Mouse (Mus musculus): ENCODE results near the gene Spata32.

Gene Spata32

DNA sequence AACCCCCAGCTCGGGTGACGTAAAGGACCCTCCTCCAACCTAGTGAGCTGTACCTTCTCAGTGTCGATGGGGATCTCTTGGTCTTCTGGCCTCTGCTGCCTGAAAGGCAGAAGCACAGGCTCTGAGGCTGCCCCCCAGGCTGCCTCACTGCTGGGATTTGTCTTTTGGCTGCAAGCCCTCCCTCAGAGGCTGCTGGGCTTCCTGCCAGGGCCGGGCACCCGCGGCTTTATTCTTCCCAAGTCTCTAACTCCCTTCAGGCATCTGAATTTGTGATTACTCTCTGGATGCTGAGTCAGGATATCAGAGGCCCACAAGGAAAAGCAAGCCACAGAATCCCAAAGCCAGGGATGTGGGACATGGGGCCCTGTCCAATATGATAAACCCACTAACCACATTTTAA lies 16.6 kb downstream of the Spata32 start:
- DNase-seq (ENCODE audit: low spot score) = no peak

GRCm38 (mm10) chr11:103198911-103199803 lies 19.1 kb downstream of the Spata32 start:
- peak; percentile 33 for DNase-seq (ENCODE audit: low spot score)

- no peak for DNase-seq (ENCODE audit: low spot score)
These were observed 19.9 kb downstream of the Spata32 start for GRCm38 (mm10) chr11:103198339-103198738.

DNA sequence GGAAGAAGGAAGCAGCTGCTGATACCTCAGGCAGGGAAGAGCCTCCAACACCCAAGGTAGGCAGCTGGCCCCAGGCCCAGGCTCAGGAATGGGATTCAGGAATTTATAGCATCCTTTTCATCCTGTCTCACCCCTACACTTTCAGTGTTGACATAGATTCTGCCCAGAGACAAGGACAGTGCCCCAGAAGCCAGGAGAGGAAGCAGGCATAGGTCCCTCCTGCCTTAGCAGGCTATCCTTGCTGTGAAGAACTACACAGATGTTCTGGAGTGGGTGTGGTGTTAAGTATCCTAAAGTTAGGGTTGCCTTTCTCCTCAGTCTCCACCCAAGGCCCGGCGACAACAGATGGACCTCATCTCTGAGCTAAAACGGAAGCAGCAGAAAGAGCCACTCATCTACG lies 20.9 kb downstream of the Spata32 start:
- DNase-seq (ENCODE audit: low spot score) = no peak

DNA sequence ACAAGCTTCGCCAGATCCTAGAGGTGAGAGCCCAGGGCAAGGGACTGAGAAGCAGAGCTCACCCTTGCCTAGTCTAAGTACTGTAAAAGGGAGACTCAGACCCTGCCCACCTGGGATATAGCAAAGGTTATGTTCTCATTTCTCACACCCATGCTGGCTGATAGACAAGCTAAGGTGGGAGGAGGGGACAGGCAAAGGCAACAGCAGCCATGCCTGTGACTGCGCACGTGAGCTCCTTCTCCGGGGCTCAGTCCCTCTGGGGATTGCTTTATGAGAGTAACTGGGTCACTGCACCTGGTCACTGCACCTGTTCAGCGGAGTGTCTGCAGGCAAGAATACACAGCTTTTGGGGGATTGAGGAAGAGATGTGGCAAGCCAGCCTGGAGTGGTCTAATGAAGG lies 22.6 kb downstream of the Spata32 start:
- DNase-seq (ENCODE audit: low spot score) = no peak

DNA sequence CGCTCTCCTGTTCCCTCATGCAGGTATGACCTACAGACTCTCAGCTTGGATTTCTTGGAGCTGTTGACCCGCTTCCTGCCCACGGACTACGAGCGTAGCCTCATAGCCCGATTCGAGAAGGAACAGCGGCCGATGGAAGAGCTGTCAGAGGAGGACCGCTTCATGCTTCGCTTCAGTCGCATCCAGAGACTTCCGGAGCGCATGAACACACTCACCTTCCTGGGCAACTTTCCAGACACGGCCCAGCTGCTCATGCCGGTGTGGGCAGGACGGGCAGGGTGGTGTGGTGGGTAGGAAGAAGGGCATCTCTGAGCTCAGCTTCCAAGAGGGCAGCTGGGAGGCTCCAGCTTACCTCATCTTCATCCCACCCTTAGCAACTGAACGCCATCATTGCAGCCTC lies 23.0 kb downstream of the Spata32 start:
- no peak for DNase-seq (ENCODE audit: low spot score)

GRCm38 (mm10) chr11:103193825-103194168 lies 24.4 kb downstream of the Spata32 start:
- DNase-seq (ENCODE audit: low spot score) = no peak

GRCm38 (mm10) chr11:103192956-103193824 lies 25.0 kb downstream of the Spata32 start:
- peak; percentile 43 for DNase-seq (ENCODE audit: low spot score)

DNA sequence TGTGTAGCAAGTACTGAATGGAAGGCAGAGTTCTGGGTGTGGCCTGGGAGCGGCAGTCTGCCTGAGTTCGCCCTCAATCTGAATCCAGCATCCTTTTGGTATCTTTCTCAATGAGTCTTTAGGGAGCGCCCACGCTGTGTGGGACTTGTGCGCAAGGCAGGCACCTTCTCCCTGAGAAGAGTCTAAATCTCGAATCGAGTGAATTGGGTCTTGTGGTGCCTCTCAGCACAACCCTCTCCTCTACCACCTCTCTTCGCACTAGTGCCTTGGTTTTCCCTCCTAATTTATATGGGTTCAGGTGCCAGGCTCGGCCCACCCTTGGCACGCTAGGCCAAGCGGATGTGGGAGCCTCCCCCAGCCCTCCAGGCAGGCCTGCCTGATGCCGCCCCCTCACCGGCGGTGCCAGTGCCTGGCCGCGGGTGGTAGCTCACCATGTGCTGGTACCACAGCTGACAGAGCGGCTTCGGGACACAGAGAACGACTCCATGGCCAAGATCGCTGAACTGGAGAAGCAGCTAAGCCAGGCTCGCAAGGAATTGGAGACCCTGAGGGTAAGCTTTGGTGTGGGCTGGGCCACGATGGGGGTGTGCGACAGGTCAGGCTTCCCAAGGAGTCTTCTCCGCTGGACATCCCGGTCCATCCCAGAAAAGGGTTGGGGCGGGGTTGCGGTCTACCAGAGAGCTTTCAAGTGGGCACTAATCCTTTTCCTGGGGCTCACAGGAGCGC lies 25.8 kb downstream of the Spata32 start:
- no peak for DNase-seq (ENCODE audit: low spot score)

DNA sequence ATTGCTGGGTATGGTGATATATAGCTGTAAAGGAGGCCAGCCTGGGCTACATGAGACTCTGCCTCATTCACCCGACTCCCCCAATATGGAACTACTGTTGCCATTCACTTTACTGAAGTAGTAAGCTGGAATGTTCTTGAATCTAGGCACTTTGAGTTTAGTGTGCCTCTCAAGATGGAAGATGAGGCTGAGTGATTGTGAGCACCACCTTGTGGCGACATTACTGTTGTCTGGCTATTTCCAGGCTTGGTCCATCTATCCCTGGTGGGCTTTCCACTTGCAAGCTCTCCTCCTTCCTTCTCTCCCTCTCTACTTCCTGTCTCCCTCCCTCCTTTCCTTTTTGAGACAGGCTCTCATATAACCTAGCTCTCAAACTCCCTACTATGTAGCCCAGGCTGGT lies 33.3 kb downstream of the Spata32 start:
- DNase-seq (ENCODE audit: low spot score) = no peak

- no peak for DNase-seq (ENCODE audit: low spot score)
These were observed 36.3 kb downstream of the Spata32 start for GRCm38 (mm10) chr11:103181911-103182310.

DNA sequence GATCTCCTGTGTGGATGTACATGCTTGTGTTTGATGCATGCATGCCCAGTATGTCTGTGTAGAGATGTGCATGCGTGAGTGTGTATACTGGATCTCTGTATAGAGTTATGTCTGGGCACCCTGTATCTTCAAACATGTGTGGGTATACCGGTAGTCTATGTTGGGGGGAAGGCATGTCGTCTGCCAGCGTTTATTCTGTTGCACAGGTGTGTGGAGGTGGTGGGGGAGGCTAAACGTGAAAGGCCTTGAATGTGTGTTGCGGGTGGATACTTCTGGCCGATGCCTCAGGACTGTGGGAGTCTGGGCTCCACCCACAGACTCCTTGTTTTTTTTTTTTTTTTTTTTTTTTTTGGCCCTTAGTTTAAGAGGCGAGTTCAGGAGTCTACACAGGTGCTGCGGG lies 36.9 kb downstream of the Spata32 start:
- no peak for DNase-seq (ENCODE audit: low spot score)

DNA sequence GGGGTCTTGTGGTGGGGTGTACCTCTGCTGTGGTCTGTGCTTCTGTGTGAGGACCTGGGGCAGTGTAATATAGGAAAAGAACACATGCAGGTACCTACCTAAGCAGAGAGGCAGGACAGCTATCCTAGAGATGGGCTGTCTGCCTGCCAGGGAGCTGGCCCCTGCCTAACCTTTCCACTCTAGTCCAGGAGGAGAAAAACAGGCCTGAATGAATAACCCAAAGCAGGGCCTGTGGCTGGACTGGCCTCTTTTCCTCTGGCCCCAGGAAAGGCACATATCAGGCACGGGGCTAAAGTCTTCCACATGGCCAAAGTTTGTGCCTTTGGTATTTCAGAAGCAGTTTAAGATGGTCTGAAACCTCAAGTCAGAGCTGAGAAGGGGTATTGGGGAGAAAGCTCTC lies 37.8 kb downstream of the Spata32 start:
- no peak for DNase-seq (ENCODE audit: low spot score)

DNA sequence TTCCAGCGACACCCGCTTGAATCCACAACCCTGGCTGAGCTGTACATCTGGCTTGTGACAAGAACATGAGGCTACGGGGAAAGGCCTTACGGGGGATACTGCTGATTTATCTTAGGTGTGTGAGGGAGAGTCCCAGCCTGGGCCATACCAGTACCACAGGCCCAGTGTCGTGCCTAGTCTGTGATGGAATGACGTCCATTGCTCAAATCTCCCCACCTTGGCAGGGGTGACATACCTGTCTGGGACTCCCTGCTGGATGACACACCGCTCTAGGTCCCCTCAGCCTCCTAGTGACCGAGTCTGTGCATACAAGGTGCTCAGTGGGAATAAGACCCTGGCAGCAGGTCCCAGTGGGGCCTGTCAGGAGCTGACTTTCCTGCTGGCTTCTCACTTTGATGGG lies 39.5 kb downstream of the Spata32 start:
- DNase-seq (ENCODE audit: low spot score) = no peak

- DNase-seq (ENCODE audit: low spot score) = no peak
These were observed 40.3 kb downstream of the Spata32 start for GRCm38 (mm10) chr11:103177815-103178485.

- no peak for DNase-seq (ENCODE audit: low spot score)
These were observed 41.0 kb downstream of the Spata32 start for GRCm38 (mm10) chr11:103177216-103177615.

- no peak for DNase-seq (ENCODE audit: low spot score)
These were observed 41.7 kb downstream of the Spata32 start for GRCm38 (mm10) chr11:103176510-103176909.

- DNase-seq (ENCODE audit: low spot score) = no peak
These were observed 42.4 kb downstream of the Spata32 start for GRCm38 (mm10) chr11:103175688-103176442.

DNA sequence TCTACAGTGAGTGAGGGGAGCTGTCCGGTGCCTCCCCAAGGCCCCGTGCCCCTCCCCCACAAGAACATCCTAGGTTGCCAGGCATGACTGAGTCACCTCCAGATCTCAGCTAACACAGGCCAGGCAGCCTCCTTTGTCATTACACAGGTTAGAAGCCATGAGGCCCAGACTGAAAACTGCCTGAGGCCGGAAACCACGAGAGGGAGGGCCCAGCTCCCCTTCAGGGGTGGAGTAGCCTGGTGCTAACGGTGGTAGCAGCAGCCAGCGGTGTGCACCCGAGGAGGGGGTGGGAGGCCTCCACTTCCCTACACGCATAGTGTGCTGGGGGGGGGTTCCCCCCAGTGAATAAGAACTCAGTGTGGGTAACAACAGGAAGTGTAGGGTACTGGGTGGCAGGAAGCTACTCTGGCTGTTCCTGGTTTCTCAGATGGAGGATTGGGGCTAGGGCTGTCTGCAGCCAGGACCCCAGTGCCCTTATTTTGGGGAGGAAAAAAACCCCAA lies 43.3 kb downstream of the Spata32 start:
- DNase-seq (ENCODE audit: low spot score) = no peak

GRCm38 (mm10) chr11:103174411-103174832 lies 43.8 kb downstream of the Spata32 start:
- no peak for DNase-seq (ENCODE audit: low spot score)

- no peak for DNase-seq (ENCODE audit: low spot score)
These were observed 44.4 kb downstream of the Spata32 start for GRCm38 (mm10) chr11:103173771-103174344.
